Mouse (Mus musculus): ENCODE measurements around the gene Gm45521.

Gene Gm45521

DNA sequence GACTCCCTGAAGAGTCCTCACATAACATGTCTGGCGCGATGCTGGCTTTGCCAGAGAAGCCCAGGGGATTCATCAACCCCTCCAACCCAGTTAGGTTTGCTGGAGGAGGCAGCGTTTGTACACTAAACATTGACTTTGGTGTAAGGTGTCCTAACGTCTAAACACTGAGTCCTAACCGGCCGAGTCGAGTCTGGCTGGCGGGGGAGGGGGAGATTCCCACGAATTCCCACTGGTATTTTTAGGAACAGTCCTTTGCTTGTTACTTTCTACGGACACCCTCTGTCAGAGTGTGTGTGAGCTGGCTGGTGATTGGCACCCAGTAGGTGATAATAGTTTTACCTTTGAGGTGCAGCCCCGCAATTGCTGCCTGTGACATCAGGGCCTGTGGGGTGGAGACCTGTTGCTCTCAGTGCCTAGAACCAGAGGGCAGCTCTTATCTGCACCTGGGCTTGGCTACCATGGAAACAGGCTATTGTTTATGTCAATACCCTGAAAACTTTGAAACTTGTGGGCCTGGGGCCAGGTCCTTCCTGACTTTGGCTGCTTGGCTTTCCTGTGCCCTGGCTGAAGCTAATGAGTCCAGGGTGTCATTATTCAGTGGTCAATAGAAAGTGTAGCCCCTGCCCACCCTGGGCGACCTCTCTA, 4.4 kb upstream of the Gm45521 start:
- DNase-seq (ENCODE audit: low spot score), result peak; percentile 63

DNA sequence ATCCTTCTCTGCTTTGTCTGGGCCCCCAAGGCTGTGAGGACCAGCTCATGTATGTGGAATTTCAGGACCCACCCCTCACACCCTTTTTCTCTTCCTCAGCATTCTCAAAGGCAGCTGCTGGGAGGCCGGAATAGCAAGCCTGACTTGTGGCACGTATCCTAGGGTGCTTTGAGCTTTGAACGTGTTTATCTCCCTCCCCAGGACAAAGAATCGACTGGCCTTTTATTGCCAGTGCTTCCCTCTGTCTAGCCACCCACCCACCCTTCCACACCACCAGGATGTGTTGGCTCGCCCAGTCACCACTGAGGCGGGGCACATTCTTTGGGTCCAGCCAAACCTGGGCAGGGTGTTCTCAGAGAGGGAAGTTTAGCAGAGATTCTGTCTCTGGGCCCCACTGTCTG, 3.0 kb upstream of the Gm45521 start:
- peak; percentile 37 for DNase-seq (ENCODE audit: low spot score)

DNA sequence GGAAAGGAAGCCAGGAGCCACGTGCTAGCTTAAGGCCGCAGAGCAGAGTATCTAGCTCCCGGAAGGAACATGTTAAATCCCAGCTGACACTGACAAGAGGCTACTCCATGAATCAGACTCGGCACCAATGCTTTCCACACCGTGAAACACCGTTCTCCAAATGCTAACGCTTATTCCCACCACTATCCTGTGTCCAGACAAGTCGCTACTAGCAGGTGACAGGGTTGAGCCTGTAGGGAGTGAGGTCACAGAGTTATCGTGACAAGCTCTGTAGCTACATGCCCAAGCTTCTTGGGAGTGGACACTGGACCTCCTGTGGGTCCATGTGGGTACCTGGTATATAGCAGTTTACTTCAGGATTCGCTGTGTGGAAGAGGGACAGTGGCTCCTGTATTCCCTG, 661 bp upstream of the Gm45521 start:
- no peak for DNase-seq (ENCODE audit: low spot score)

DNA sequence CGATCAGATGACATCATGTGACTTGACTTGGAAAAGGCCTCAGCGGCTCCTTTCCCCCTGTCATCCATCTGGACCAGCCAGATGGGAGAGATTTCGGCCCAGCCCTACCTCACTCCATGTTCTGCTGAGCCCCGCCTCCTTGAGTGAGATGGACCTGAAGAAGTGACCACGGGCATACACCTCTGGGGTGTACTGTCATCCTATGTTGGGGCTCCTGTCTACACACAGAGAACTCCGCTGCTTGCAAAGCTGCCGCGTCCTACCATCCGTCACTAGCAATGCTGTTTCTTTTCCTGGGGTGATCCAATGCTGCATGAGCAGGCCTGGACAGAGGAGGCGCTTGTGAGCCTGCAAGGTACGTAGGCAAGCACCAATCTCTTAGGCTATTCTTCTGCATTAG, 3.5 kb downstream of the Gm45521 start:
- peak; percentile 69 for DNase-seq (ENCODE audit: low spot score)

DNA sequence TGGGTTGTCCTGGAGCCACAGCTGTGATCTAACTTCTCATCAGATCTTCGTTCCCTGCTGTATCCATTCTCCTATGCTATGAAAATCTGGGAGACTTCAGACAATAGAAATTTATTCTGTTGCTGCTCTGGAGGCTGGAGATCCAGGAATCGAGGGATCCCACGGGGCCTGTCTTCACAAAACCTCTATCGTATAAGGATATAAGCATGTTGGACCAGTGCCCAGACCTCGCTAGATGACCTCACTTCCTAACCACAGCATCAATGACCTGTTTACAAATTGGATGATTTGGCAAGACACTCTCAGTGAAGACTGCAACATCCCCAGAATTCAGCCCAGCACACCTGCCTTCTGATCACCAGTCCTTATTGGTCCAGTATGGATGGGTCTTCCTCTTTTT, 4.6 kb downstream of the Gm45521 start:
- no peak for DNase-seq (ENCODE audit: low spot score)

DNA sequence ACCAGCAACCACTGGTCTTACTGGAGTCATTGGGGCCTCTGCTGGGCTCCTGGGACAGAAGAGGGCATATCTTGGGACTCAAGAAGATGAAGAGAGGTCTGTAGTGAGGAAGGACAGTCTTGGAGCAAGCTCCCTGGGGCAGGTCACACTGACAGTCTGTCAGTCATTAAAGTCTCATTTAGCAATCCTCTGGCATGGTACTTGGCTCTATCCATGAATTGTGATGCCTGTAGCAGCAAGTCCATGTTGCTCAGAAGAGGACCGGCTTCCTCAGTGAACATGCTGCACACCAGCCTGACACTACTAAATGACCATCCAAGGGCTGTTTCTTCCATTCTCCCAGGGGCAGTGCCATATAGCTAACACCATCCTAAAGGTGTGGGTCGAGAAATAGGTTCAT, 5.5 kb downstream of the Gm45521 start:
- DNase-seq (ENCODE audit: low spot score), result no peak

DNA sequence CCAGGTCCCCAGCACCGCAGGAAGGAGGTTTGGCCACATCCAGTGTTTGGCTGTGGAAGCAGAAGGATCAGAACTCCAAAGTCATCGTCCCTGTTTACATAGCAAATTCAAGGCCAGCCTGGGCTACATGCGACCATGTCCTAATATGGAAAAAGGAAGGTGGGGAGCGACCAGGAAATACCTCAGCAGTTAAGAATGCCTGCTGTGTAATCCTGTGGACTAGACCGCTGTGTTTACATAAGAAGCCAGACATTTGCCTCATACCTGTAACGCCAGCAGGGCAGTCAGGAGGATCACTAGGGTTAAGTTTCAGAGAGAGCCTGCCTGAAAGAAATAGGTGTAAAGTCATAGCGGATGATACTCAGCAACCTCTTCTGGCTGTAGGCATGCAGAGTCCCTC, 6.1 kb downstream of the Gm45521 start:
- no peak for DNase-seq (ENCODE audit: low spot score)

DNA sequence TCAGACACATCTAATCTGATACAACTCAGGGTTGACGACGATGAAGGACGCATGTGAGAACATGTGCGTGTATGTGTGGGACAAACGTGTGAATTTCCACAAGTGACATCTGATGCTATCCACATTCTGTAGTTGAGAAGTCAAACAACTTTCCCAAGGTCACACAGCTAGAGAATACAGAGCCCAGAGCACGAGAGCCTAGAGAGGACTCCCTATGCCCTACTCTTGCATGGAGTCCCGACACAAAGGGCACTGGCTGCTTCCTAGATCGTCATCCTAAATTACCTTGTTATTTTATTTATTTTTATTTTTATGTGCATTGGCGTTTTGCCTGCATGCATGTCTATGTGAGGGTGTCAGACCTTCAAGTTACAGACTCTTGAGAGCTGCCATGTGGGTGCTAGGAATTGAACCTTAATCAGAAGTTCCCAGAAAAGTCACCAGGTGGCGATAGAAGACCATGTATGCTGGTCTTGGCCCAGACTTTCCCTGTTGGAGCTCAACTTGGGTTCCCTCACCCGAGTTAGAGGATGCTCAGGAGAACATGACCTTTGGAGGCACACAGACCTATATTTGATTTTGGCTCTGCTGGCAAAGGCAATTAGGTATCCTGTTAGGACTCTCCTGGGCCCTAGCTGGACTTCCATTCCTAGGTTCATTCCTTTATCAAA, 7.3 kb downstream of the Gm45521 start:
- DNase-seq (ENCODE audit: low spot score), result peak; percentile 87

DNA sequence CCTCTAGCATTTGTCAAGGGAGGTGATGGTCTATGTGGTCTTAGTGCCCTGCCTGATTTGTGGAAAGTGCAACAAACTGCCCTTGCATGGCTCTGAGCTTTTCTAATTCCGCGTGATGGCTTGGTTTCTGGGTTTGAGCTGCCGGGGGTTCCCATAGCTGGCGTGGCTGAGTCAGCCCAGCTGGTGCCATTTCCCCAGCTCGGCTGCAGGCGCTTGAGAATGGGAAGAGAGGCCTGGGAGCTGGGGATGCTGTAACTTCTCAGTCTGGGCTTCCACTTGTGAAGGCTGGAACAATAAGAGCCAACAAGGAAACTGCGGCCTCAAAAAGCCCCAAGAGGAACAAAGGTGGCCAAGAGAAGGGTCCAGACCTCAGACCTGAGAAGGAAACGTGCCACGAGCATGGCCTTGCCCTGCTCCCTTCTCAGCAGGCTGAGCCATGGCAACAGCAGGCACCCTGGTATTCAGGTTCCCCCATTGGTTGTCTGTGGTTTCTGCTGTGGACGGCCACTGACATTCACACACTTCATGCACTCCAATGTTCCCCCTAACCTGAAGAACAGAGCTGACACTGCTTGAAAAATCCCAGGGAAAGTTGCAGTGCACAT, 14.9 kb downstream of the Gm45521 start:
- no peak for DNase-seq (ENCODE audit: low spot score)

DNA sequence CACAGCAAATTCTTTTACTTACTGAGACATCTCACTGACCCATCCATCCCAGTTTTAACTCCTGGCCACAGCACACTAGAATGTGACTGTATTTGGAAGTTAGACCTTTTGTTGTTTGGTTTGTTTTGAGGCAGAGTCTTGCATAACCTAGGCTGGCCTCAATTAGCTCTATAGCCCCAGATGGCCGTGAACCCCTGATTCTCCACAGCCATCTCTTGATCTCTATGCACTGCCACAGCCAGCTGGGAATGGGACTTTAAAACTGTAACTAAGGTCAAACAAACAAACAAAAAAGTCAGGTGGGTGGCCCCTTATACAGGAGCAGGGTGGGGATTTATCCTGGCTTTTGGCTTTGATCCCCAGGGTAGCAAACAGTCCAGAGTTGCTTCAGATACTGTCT, 17.6 kb downstream of the Gm45521 start:
- no peak for DNase-seq (ENCODE audit: low spot score)

DNA sequence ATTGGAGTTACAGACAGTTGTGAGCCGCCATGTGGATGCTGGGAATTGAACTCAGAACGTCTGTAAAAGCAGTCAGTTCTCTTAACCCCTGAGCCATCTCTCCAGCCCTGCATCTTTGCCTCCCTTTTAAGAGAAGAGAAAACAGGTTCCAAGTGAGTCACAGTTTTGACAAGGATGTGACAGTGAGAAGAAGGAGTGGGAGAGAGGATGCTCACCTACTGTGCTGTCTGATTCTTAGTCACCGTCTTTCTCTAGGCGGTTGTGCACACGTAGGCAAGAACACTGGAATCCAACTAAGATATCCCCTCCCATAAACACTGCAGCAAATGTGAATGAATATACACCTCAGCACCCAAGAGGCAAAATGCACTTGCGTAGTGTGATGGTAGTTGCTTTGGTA, 18.1 kb downstream of the Gm45521 start:
- no peak for DNase-seq (ENCODE audit: low spot score)

DNA sequence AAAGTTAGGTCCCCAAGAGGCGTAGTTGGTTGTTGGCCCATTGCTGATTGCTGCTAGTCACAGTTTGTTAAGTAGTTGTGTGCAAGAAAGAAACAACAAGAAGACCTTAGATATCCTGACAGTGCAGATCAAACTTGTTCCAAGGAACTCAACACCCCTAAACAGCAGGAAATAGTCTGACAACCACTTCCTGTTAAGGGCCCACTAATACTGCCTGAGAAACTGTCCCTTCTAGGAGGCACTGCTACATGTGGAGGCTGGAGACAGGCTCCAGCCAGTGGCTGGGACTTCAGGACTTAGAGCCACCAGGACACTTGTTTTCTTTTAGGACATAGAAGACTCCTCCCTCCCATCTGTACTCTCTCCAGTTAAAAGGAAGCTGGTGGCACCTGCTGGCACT, 20.4 kb downstream of the Gm45521 start:
- no peak for DNase-seq (ENCODE audit: low spot score)

DNA sequence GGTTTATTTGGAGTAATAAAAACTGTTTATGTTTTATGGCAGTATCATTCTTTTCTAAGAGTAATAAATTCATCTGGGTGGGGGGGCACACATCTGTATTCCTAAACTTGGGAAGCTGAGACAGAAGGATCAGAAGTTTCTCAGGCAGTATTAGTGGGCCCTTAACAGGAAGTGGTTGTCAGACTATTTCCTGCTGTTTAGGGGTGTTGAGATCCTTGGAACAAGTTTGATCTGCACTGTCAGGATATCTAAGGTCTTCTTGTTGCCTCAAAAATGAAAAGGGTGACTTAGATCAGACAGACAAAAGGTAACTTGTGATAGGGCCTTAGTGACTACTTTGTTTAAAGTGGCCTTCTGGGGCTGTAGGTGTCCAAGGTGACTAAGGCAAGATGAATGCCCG, 21.1 kb downstream of the Gm45521 start:
- DNase-seq (ENCODE audit: low spot score), result no peak

DNA sequence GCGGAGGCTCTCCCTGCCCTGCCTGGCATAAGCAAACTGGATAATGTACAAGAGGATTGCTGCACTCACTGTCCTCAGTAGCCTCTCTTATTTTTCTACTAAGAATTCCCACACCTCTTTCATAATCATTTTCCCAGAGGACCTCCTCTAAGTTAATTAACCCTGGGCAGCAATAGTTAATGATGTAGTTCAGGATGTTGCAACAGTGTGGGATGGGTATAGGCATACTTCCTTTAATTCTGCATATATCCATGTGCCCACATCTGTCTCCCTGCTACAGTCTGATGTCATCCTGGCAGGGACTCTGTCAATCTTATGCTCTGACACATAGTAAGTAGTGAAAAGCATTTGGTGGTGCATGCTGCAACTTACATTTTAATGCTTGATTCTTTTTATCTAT, 24.1 kb downstream of the Gm45521 start:
- no peak for DNase-seq (ENCODE audit: low spot score)

DNA sequence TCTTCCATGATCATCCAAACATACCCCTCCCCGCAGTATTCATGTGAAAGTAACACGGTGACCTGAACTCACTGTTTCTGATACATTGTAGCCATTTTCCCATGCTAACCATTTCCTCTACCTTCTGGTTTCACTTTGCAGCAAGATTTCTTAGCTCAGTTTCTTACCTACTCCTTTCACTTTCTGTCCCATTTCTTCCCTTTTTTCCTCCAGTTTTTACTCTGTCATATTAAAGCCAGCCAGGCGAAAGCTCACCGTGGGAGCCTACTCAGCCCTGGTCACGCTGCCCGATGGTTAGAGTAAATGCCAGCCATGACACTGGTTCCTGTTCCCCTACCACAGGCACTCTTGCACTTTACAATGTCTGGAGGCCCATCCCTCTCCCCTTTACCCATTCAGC, 29.8 kb downstream of the Gm45521 start:
- DNase-seq (ENCODE audit: low spot score), result no peak

DNA sequence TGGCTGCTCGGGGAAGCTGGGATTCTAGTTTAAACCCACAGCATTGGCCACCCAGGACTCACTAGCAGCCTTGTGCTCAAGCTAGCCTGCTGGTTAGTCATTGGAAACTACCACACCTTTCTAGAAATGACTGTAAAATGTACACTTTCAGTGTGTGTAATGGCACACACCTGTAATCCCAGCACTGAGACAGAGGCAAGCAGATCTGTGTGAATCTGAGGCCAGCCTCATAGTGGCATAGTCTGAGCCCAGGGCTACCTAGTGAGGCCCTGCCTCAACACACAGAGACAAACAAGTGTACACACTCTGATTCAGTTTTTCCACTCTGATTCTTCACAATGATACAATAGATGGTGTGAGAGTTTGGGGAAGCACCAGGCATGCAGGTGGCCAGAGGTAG, 32.3 kb downstream of the Gm45521 start:
- no peak for DNase-seq (ENCODE audit: low spot score)

DNA sequence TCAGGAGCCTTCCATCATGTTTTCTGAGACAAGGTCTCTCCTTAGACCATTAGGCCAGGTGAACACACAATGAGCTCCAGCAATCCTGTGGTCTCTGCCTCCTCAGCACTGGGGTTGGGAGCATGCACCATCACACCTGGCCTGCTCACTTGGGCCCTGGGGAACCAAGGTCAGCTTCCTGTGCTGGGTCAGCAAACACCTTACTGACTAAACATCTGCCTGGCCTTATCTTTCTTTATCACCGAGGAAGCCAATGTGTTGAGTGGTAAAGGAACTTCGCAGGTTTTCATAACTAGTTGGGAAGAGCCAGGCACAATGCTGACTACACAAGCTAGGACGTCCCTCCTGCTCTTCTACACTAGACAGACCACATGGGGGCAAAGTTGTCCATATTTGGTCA, 32.9 kb downstream of the Gm45521 start:
- DNase-seq (ENCODE audit: low spot score), result no peak

DNA sequence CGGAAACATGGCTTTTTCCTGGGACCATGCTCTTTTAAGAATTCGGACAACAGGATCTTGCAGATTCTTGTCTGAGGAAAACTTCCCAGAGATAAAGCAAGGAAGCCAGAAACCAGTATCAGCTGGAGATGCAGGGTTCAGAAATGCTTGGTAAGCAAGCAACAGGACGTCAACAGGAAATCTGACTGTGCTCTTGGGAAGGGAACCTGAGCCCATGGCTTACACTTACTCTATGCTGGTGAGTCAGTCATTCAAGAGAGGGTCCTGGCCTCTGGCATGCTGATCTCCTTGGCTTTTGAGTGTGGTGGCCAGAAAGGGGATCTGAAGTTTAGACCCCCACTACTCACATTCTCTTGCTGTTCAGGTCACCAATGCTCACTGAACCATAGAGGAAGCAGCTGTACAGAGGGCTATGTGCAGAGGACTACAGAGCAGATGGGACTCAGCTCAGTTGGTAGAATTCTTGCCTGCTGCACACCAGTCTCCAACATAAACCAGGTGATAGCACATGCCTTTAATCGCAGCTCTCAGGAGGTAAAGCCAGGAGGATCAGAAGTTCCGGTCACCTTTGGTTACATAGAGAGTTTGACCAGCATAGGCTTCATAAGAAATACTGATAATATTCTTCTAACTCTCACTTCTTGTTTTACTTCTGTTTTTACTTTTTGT, 34.2 kb downstream of the Gm45521 start:
- peak; percentile 47 for DNase-seq (ENCODE audit: low spot score)

DNA sequence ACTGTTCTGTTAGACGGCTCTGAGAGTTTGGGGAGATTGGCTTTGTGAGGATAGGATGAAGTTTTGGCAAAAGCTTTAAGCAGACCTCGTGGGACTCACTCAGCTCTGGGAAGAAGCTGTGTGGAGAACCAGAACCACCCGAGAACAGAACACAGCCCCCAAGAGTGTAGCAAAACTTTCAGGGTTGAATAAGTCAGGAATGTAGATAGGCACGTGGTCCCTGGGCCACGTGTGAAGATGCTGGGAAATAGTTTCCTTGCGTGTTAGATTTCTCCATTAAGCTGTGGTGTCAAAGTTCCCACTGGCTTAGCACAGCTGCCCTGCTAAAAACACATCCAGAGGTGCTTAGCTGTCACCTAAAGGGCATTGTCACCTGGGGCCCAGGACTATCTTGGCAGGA, 35.1 kb downstream of the Gm45521 start:
- no peak for DNase-seq (ENCODE audit: low spot score)

DNA sequence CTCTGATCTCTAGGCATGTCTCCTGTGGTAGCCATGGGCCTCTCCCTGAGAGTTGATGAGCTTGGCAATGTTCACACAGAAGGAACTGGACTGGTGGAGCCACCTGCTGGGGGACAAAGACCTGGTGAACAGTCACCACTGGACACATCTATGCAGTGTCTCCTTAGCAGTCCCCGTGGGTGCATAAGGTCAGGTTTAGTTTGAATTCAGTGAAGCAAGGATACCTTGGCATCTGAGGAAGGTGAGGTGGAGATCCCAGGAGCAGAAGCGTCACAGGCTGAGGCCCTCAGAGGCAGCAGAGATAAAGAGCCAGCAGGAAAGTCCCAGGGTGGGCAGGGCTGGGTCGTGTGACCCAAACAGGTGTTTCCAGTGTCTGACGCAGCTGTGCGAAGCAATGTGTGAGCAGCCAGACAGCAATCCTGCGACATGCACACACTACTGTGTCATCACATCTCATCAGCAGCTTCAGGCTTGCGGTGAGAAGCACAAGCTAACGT, 37.2 kb downstream of the Gm45521 start, which contains the start of gene Dnase1l3:
Gene Dnase1l3, minus strand, starts transcription at position 303 of the 497 bp plus-strand sequence.
- DNase-seq (ENCODE audit: low spot score), result peak; percentile 26

DNA sequence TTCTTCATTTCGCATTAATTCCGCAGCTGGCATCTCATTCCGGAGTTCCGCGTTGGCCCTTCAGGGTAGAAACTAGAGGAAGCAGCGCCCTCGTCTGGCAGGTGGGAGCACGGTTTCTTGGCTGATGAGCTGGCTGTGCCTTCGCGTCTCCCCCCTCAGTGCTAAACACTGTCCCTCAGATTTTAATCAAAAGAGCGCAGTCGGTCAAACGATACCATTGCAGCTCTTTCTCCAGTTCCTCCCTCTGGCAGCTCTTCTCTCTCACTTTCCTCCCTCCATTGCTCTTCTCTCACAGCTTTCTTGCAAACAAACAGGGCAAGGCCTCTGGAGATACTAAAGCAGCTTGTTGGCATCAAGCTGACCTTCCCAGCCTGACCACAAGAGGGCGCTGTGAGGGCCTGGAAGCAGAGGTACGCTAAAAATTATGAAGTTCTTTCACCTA, 40.2 kb downstream of the Gm45521 start:
- DNase-seq (ENCODE audit: low spot score), result peak; percentile 94

DNA sequence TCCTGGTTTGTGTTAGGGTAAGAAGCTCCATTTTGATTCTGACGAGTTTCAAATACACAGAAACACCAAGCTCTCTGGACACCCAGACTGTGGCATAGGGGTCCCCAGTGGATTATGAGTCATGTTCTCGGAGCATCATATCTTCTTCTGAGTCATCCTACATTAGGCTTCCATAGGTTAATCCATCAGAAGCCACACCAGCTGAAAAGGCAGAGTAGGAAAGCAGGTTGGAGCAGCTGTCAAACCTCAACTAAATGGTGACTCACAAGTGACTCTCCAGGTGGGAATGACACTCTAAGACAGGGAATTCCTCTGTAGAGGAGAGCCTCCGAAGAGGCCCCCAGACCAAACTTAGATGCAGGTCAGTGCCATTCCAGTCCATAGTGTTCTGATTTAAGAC, 41.9 kb downstream of the Gm45521 start:
- no peak for DNase-seq (ENCODE audit: low spot score)

DNA sequence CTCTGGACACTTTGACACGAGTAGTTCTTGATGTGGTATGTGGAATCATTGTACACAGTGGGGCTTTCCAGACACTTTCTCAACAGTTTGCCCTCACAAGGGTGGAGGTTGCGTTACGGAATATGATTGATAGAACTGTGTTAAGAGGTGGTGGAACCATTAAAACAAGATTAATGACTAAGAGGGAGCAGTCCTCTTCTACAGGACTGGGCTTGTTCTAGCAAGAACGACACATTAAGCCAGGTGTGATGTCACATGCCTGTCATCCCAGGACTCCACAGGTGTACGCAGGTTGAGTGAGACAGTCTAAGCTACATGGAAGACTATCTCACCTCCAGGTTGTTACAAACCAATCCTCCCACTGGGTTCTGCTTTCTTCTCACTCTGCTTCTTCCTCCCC, 42.3 kb downstream of the Gm45521 start:
- no peak for DNase-seq (ENCODE audit: low spot score)

Data from embryo, embryonic 10 days (tissue).